Mouse (Mus musculus) olfactory bulb, adult 2 months (tissue): Measurements from ENCODE around the gene Itgb4. TPM values are rescaled to one million over a fixed set of nuclear protein-coding genes. Genes with fewer than 3 reads are reported as not detected.

Experiments used
- H3K27ac ChIP-seq: fragments of 200-500 bp; 2 replicates; pipeline ENCODE4 v1.5.1; 2012; ENCODE audit warnings: low read depth, low read length; ENCODE audit not compliant: insufficient read depth
- H3K4me1 ChIP-seq: fragments of 200-500 bp; 2 replicates; pipeline ENCODE4 v1.6.1; 2012; ENCODE audit warnings: low read length; ENCODE audit not compliant: control insufficient read depth, insufficient read depth
- H3K4me3 ChIP-seq: fragments of 200-500 bp; 2 replicates; pipeline ENCODE4 v1.5.1; 2012; ENCODE audit warnings: mild to moderate bottlenecking, low read depth, low read length, moderate library complexity; ENCODE audit not compliant: insufficient read depth
- CTCF ChIP-seq: fragments of 200-500 bp; IDR thresholded peaks from 2 replicates; pipeline ENCODE4 v1.5.1; 2012; ENCODE audit warnings: low read depth, mild to moderate bottlenecking, low read length, moderate library complexity; ENCODE audit not compliant: insufficient read depth
- POLR2A ChIP-seq: fragments of 200-500 bp; IDR thresholded peaks from 2 replicates; pipeline ENCODE4 v1.6.1; 2012; ENCODE audit warnings: mild to moderate bottlenecking, low read depth, low read length, moderate library complexity; ENCODE audit not compliant: insufficient read depth
- WGBS: fragments of 180-500 bp; shearing (Covaris S2); methylation state at CpG from one replicate; pipeline ENCODE4 v1.1.7; 2018; 5-methylcytosine and 5-hydroxymethylcytosine counted together
- polyA plus RNA-seq: library from polyadenylated mRNA; stranded (reverse); fragments of >200 nt; gene quantifications from 2 replicates; pipeline ENCODE4 v1.2.4, GENCODE M21; 2012; ENCODE audit warnings: low replicate concordance; ENCODE audit not compliant: missing spikeins, insufficient read depth, insufficient read length

Gene Itgb4
- polyA plus RNA-seq, 1 experiment = not detected

DNA sequence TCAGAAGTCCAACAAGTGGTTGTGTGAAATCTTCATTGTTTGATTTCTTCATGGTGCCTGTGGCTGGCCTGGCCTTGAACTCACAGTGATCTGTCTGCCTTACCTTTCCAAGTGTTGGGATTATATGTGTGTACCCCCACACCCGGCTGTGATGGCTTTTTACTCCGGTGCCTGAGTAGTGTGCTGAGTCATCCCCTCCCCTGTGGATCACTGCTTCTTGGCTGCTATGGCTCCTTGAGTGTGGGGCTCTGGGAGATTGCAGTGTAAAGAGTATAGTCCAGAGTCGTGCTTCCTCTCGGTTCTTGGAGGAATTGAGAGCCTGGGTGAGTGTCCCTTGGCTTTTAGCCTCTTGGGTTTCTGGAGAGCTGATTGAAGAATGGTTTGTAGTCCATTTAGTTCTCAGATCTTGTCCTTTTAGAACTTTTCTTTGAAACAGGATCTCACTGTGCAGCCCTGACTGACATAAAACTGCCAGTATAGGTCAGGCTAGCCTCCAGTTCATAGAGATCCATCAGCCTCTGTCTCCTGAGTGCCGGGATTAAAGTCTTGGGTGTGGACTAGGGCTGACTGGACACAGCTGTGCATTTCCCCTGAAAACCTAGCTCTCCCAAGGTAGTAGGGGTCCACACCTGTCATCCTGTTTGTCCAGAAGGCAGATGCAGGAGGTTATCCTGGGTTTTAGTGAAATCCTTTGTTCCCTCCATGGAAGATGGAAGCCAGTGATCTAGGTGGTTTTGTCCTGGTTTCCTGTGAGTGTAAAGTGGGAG, 68.0 kb downstream of the Itgb4 start:
- TF ChIP-seq POLR2A (no peak), CTCF (no peak)
- Histone ChIP-seq H3K4me3 (no peak overlapping the region), H3K27ac (no peak overlapping the region), H3K4me1 (no peaks in the 10 kb centered on the region)
- whole genome bisulfite sequencing = 63% methylated on average over 5 of the region's 5 CpGs

DNA sequence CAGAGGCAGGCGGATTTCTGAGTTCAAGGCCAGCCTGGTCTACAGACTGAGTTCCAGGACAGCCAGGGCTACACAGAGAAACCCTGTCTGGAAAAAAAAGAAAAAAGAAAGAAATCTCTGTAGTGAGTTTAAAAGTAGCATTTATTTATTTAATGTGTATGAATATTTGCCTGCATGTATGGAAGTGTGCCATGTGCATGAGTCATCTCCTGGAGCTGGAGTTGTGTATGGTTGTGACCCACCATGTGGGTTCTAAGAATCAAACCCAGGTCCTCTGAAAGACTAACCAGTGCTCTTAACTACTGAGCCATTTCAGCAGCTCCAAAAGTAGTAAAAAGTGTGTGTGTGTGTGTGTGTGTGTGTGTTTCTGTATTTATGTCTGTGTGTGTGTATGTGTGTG, 68.8 kb downstream of the Itgb4 start:
- H3K4me1 ChIP-seq = no peaks in the 10 kb centered on the region
- no peak overlapping the region for H3K4me3 ChIP-seq
- no peak overlapping the region for H3K27ac ChIP-seq
- 95% methylated on average over 1 of the region's 1 CpGs for WGBS
- no peak for TF ChIP-seq POLR2A
- no peak for TF ChIP-seq CTCF

DNA sequence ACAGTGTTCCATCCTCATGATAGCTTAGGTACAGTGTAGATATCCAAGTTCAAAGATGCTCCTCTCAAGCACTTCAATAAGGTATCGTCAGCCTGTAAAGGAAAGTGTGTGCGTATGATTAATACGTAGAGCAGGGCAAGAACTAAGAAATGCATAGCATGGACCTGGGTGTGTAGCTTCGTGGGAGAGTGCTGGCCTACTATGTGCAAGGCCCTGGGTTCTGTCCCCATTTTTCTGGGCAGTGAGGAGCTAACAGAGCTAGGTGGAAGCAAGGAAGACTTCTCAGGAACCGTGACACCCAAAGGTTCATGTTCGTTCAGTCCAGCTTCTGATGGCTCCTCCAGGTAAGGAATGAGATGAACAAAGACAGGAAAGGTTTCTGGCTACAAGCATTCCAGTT, 70.7 kb downstream of the Itgb4 start:
- no peak overlapping the region for H3K27ac ChIP-seq
- 97% methylated on average over 6 of the region's 6 CpGs for WGBS
- TF ChIP-seq CTCF (no peak), POLR2A (no peak)

DNA sequence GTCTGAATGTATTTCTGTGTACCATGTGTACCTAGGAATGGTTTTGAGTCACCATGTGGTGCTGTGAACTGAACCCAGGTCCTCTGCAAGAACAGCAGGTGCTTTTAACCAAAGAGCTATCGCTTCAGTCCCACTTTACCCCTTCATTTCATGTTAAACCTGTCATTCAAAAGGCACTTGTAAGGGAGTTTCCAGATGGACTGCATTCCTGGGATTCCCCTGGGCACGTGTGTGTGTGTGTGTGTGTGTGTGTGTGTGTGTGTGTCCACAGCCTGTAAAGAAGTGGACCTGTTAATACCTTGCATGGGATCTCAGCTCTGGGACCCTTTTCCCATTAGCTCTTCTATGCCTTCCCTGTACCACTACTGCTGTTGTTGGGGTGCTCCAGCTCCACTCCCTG, 75.1 kb downstream of the Itgb4 start:
- H3K27ac ChIP-seq = no peak overlapping the region
- 85% methylated on average over 2 of the region's 2 CpGs for whole genome bisulfite sequencing
- H3K4me1 ChIP-seq = no peaks in the 10 kb centered on the region
- no peak overlapping the region for H3K4me3 ChIP-seq
- TF ChIP-seq POLR2A (no peak), CTCF (no peak)

More for the DNA sequence above, 70.7 kb downstream of the Itgb4 start:
- no peaks in the 10 kb centered on the region for H3K4me1 ChIP-seq
- no peak overlapping the region for H3K4me3 ChIP-seq

DNA sequence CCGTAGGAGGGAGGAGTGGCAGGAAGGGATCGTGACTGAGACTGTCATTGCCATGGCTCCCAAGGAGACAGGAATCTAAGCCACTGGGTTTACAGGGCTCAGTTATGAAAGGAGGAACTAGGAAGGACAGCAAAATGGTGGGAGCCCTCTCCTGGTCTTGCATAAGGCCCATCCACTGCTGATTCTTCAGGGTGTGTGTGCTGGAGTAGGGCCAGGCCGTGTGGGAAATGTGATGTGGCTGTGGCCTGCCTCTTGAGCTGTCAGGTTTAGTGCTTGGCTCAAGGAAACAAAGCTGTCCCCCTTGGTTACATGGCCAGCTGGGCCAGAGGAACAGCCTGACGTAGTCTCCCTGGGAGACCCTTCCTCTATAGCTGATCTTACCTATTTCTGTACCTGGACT, 75.7 kb downstream of the Itgb4 start:
- Histone ChIP-seq H3K4me3 (no peak overlapping the region), H3K4me1 (no peaks in the 10 kb centered on the region), H3K27ac (no peak overlapping the region)
- 84% methylated on average over 4 of the region's 4 CpGs for WGBS
- TF ChIP-seq CTCF (no peak), POLR2A (no peak)

DNA sequence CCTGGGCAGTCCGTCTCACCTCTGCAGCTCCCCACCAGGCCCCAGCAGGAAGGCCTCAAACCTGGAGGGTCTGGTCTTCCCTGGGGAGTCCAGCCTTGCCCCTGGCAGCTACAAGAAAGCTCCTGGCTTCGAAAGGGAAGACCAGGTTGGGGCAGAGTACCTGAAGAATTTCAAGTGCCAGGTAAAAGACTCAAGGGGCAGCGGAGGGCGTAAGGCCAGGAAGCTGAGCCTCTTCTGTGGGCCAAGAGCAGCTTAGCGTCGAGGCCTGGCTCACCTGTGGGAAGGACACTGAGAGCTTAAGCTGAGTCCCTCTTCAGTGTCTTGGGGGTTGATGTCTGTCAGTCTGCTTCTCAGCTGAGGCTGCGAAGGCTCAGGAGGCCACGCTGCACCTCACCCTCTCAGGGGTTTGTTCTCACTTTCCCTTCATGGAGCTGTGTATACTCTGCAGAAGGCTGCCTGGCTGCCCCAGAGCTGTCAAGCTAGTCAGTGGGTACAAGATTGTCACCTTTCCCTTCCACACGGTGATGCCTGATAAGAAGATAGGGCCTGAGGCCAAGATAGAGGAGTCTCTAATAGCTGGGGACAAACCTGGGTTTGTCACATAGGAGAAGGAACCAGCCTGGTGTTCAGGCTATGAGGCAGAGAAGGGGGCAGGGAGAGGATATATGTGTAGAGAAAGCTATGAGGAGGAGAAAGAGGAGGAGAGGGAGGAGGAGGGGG, 79.2 kb downstream of the Itgb4 start:
- TF ChIP-seq POLR2A (no peak), CTCF (no peak)
- Histone ChIP-seq H3K27ac (no peak overlapping the region), H3K4me1 (no peaks in the 10 kb centered on the region), H3K4me3 (no peak overlapping the region)
- 96% methylated on average over 9 of the region's 9 CpGs for WGBS

DNA sequence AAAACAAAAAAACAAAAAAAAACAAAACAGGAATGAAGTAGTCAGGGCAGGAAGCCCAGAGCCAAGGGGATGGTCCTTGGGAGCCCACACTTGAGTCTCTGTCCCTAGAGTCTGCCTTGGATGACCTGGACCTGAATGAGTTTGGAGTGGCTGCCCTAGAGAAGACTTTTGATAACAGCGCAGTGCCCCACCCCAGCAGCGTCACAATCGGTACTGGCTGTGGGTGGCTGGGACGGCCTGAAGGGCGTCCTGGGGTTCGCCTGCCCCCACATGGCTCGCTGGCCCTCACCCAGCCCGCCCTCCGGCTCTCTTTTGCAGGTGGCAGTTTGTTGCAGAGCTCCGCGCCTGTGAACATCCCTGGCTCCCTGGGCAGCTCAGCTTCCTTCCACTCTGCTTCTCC, 81.4 kb downstream of the Itgb4 start:
- no peak for TF ChIP-seq POLR2A
- TF ChIP-seq CTCF = no peak
- no peak overlapping the region for H3K4me3 ChIP-seq
- H3K27ac ChIP-seq = no peak overlapping the region
- H3K4me1 ChIP-seq = 0 out of 2 replicates have a peak, but pooled peaks cover 4% of the 10 kb centered on the region
- 88% methylated on average over 11 of the region's 11 CpGs for WGBS

DNA sequence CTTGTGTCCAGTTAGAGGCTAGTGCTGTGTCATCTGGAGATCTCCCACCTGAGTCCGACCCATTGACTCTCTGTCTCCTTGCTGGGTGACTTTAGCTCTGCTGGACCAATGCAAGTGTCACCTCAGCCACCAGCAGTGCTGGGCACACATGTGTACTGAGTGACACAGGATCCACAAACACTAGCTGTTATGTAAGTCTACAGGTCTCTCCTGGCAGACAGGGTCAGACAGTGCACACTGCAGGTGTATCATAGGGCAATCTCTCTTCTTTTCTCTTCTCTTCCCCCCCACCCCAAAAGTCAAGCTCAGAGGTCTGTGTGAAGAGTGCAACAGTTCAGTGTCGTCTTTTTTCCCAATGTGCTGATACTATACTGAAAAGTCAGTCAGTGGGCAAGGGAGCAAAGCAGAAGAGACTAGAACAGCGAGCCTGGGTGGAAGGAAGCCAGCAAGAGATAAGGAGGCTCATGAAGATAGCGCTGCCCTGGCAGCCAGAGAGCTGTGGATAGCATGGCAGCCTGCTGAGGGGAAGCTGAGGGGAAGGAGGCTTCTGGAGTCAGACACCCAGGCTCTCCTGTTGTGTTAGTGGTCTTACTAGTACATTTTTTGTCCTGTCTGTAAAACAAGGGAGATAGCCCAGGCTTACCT, 82.8 kb downstream of the Itgb4 start:
- Histone ChIP-seq H3K27ac (no peak overlapping the region), H3K4me3 (no peak overlapping the region), H3K4me1 (0 out of 2 replicates have a peak, but pooled peaks cover 4% of the 10 kb centered on the region)
- 83% methylated on average over 4 of the region's 4 CpGs for WGBS
- TF ChIP-seq CTCF (no peak), POLR2A (no peak)

Other genes starting within 250 kb of the Itgb4 start
- not detected in 2 replicates for gene Tmem94, start 209.3 kb upstream of the Itgb4 start, polyA plus RNA-seq
- not detected in 2 replicates for gene Caskin2, start 161.1 kb upstream of the Itgb4 start, polyA plus RNA-seq
- not detected in 2 replicates for gene Tsen54, start 160.0 kb upstream of the Itgb4 start, polyA plus RNA-seq
- gene Llgl2, start 150.7 kb upstream of the Itgb4 start, polyA plus RNA-seq = not detected in 2 replicates
- gene Myo15b, start 116.3 kb upstream of the Itgb4 start, polyA plus RNA-seq = not detected in 2 replicates
- not detected in 2 replicates for gene Smim5, start 74.7 kb upstream of the Itgb4 start, polyA plus RNA-seq
- gene Smim6, start 62.7 kb upstream of the Itgb4 start, polyA plus RNA-seq = not detected in 2 replicates
- not detected in 2 replicates for gene Sap30bp, start 41.4 kb upstream of the Itgb4 start, polyA plus RNA-seq
- gene Recql5, start 41.2 kb upstream of the Itgb4 start, polyA plus RNA-seq = not detected in 2 replicates
- not detected in 2 replicates for gene Galk1, start 38.0 kb downstream of the Itgb4 start, polyA plus RNA-seq
- gene H3f3b, start 53.3 kb downstream of the Itgb4 start, polyA plus RNA-seq = 341 and 464 TPM in 2 replicates
- gene Unk, start 55.6 kb downstream of the Itgb4 start, polyA plus RNA-seq = 207 TPM in 1 of 2 replicates, not detected in the other
- gene Unc13d, start 103.3 kb downstream of the Itgb4 start, polyA plus RNA-seq = not detected in 2 replicates
- 339 TPM in 1 of 2 replicates, not detected in the other for gene Wbp2, start 112.3 kb downstream of the Itgb4 start, polyA plus RNA-seq
- gene Trim47, start 152.5 kb downstream of the Itgb4 start, polyA plus RNA-seq = not detected in 2 replicates
- gene Trim65, start 156.4 kb downstream of the Itgb4 start, polyA plus RNA-seq = not detected in 2 replicates
- gene Mrpl38, start 164.2 kb downstream of the Itgb4 start, polyA plus RNA-seq = not detected in 2 replicates
- 87.6 TPM in 1 of 2 replicates, not detected in the other for gene Fbf1, start 193.5 kb downstream of the Itgb4 start, polyA plus RNA-seq
- not detected in 2 replicates for gene Ten1, start 224.1 kb downstream of the Itgb4 start, polyA plus RNA-seq
- not detected in 2 replicates for gene Acox1, start 224.3 kb downstream of the Itgb4 start, polyA plus RNA-seq